Mouse (Mus musculus) left cerebral cortex, adult 2 months (tissue): ENCODE results near the gene AI837181. TPM values are rescaled to one million over a fixed set of nuclear protein-coding genes. Genes with fewer than 3 reads are reported as not detected.

Experiments
- DNase-seq, 2 experiments: peaks; one replicate each; pipeline ENCODE4 v3.0.0; 2021 to 2022; ENCODE audit warnings: low spot score in 2 of 2, mixed read lengths in 1 of 2; ENCODE audit errors: extremely low spot score in 1 of 2
- H3K27ac ChIP-seq: fragments of 200-600 bp; 2 replicates; pipeline ENCODE4 v1.8.1; 2022
- H3K4me3 ChIP-seq: fragments of 200-600 bp; 2 replicates; pipeline ENCODE4 v1.8.1; 2022
- CTCF ChIP-seq: fragments of 200-600 bp; IDR thresholded peaks from 2 replicates; pipeline ENCODE4 v1.8.1; 2022; ENCODE audit warnings: antibody characterized with exemption, mild to moderate bottlenecking, moderate library complexity
- intact Hi-C: fragments of 180-260 bp; cut with DNase I; formaldehyde crosslinking; loops from one replicate; pipeline ENCODE4 v1.15.1; 2025
- total RNA-seq, 2 experiments: library from RNA; stranded (reverse); gene quantifications; 2 replicates each; pipeline ENCODE4 v1.2.3; 2021

Gene AI837181
- total RNA-seq, 2 experiments from 2014 or later: 68.0 to 74.1 TPM

DNA sequence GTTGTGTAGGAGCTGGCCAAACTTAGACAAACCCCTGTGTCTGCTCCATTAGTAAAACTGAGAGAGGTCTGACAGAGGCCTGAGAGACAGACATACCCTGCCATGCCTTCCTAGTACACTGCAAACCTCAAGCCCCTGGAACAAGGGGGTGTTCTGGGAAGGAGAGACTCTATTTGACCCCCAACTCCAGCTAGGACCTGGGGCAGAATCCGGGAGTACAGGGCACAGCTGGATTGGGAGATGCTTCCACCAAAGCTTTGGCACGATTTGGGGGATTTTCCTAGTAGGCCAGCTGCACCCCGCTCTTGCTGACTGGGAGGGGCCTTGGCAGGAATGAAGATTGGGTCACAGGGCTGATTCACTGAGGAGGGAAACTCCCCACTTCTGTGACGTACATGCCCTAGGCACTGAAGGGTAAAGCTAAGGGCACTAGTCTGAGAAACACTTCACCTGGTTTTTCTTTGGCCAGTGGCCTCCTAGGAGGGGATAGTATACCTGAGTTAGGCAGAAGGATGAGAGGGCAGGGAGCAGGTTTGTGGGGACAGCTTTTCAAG, 7.0 kb downstream of the AI837181 start:
- Histone ChIP-seq H3K4me3 (no peak overlapping the region), H3K27ac (no peak overlapping the region)
- intact Hi-C loops: no loop called here
- TF ChIP-seq CTCF: no peak
- no peak for DNase-seq

DNA sequence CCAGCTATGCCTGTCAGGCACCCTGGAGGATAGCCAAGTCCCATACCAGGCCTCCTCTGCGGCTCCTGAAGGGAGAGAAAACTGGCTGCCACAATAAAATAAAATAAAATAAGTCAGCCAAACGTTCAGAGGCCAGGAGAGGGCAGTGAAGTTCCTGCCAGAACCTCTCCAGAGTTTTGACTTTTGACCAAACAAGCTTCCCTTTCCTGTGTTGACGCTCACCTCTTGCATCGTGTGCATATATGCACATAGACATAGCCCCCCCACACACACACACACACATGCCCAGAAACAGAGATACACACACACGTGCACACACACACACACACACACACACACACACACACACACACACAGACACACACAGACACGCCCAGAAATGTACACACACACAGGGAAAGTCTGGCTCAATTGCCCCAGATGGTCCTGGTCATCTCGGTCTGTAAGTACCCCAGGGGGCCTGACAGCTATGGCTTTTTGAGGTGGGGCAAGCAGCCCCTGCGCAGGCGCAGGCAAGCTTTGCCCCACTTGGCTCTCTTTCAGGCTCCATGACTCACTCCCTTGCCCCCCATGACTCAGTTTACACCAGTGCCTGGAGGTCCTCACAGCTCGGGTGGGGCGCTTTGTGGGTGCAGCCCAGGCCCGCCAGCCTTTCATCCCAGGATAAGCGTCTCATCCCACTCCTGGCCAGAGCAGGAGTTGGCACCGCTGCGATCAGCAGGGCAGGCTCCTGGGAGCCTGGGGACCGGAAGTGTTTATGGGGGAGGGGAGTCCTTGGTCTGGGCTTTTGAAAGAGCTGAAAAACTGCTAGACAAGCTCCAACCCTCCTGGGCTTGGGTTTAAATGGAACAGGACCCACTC, 8.3 kb downstream of the AI837181 start:
- no peak for DNase-seq
- peak; percentile 46 for TF ChIP-seq CTCF
- H3K27ac ChIP-seq: no peak overlapping the region
- intact Hi-C loops: no loop called here
- H3K4me3 ChIP-seq: no peak overlapping the region; the same call in 1 of the 2 replicates

DNA sequence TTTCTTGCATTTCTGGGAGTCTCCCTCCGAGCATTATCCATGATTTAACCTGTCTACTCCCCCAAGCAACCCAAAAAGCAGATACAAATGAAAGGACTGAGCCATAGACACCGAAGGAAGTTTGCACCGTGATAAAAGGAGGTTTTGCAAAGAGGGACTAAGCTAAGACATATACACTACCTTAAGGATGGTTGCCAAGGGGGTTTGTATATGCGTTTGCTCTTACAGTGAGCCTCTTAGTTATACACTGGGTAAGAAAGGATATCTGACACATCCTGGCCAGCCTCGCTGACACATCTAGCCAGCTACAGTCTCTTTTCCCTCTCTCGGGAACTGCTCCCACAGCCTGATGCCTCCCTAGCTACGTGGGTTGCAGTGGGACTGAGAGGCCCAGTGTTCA, 9.0 kb downstream of the AI837181 start:
- intact Hi-C loops: no loop called here
- DNase-seq: no peak
- TF ChIP-seq CTCF: no peak
- Histone ChIP-seq H3K4me3 (no peak overlapping the region), H3K27ac (no peak overlapping the region)

DNA sequence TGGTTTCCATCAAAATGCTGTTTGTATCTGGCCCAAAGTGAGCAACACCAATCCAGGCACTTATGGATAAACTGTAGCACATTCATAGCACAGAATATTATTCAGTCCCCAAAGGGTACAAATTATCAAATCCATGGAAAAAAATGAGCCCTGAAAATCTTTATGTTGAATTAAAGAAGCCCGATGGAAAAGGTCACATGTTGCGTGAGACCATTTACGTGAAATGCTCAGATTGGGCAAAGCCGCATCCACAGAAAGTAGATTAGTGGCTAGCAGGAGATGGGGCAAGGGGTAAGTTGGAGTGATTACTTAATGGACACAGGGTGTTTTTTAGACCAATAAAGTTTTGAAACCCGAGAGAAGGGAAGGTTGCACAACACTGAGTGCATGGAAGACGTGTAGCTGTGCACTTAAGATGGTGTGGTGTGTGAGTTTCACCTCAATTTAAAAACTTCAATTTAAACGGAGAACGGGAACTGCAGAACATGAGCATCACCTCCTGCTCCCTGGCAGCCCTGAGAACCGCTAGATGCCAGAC, 19.5 kb downstream of the AI837181 start:
- DNase-seq: no peak
- no peak for TF ChIP-seq CTCF
- no peak overlapping the region for H3K4me3 ChIP-seq
- H3K27ac ChIP-seq: no peak overlapping the region
- intact Hi-C loops: no loop called here

DNA sequence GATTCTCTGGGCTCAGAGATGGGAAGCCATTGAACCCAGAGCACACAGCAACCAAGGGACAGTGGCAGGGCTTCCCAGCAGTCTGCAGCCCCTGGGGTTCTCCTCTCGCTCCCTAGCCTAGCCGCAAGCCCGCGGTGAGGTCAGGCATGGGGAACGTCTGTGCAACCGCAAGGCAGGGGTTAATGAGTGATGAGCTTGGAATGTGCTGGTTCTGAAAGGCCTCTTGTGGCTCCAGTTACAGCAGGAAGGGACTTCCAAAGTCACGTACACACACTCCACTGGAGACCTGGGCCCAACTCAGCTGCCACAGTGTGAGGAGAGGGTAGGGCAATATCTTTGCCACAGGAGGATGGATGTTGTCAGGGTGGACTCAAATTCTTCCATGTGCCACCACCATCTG, 20.0 kb downstream of the AI837181 start:
- intact Hi-C loops: no loop called here
- no peak for TF ChIP-seq CTCF
- Histone ChIP-seq H3K27ac (no peak overlapping the region), H3K4me3 (no peak overlapping the region)
- no peak for DNase-seq

DNA sequence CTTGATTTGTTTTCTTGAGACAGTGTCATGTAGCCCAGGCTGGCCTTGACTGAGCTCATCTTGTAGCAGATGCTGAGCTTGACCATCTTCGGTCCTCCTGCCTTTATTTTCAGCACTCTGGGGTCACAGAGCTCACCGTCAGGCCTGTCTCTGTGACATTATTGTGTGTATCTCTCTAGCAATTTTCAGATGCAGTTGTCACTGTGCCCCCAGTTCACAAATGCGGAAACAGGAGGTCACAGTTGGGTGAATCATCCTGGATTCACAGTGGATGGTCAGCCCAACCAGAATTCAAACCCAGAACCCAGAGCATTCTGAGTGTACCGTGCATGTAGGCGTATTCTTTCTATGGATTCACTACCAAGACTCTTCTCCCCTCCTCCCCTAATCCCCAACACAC, 20.8 kb downstream of the AI837181 start:
- H3K27ac ChIP-seq: no peak overlapping the region
- no peak for DNase-seq
- H3K4me3 ChIP-seq: no peak overlapping the region
- TF ChIP-seq CTCF: no peak
- intact Hi-C loops: no loop called here

DNA sequence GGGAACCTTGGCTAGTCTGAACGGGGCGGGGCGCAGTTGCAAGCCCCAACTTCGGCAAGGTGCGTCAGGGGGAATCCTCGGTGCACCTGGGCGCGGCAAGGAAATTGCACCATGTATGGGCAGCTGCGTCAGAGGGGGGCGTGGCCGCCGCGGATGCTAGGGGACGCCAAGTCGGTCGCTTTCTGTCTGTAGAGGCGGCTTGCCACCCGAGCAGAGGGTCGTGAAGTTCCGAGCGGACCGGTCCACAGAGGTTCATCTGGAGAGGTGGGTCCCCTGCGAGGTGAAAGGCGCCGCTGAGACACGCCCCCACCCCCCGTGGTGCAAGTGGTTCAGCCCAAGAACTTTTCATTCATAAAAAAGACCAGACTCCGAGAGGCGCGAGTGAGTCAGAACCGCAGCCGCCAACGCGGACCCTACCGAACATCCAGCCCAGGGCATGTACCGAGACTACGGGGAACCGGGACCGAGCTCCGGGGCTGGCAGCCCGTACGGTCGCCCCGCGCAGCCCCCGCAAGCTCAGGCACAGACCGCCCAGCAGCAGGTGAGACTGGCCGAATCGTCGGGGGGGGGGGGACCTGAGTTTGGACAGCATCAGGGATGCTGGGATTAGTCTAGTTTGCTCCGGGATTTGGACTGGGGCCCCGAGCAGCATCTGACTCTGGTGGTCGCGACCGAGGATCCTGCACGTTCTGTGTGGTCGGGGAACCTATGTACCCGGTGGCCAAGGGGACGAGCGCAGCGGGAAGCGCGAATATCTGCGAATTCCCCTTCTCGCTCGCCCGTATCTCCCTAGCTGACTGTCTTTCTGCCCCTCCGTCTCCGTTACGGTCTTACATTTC, 22.8 kb downstream of the AI837181 start, which contains the start of gene Fosl1:
Gene Fosl1 (plus strand): TSS at position 33 of the 839 bp plus-strand sequence.
- DNase-seq: peak; percentile 69 to 70
- intact Hi-C loops: no loop called here
- TF ChIP-seq CTCF: no peak

DNA sequence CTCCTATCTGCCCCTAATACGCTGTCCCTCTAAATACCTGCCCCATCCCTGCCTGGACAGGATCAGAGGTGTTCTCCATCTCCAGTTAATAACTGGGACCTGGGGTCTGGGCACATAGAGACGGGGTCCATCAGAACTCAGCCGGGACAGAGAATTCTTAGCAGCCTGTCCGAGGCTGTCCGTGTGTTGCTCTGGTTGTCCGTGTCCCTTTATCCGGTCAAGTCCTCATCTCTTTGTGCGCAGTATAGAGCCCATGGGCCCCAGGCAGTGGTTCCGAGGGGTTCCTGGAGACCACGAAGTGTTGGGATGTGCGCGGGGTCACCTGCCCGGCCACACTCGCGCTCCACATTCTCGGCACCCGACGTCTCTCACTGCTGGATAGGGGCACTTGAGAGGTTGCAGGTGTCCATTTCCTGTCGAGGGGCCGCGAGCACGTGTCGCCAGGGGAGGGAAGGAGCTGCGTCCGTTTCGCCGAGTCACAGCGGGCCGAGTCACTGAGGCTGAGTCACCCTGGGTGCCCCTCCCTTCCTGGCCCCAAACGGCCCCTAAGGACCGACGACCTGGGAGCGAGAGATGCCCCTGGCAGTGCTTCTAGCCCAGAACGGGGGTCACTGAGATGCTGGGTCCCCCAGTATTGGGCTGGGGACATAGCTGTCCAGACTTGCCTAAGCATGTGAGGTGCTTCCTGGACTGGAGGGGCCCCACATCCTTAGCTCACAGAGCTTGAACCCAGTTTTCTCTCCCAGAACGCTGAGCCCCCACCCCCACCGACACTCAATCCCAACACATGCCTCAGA, 23.6 kb downstream of the AI837181 start:
- no peak for DNase-seq
- Histone ChIP-seq H3K4me3 (peak overlapping the region; percentile 66; the same call in 1 of the 2 replicates), H3K27ac (no peak overlapping the region)
- intact Hi-C loops: no loop called here
- TF ChIP-seq CTCF: no peak

More for the DNA sequence above, 22.8 kb downstream of the AI837181 start, which contains the start of gene Fosl1:
- peak within 1 kb of the TSS; percentile 66 for H3K4me3 ChIP-seq
- no peak within 1 kb of the TSS for H3K27ac ChIP-seq

DNA sequence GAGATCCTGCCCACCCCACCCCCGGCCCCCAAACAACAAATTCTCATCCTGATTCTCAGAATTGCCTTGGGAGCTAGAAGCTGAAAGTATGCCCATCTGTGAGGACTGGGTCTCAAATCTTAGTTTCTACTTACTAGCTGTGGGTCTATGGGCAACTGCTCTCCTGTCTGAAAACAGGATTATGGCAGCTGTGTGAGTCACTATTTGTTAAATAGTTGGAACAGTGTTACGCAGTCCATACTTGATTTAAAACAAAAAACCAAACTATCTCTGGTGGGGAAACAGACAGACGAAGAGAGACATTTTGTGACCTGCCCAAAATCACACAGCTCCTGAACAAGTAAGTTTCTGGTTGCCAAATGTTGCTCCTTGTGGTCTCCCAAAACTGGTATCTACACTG, 24.7 kb downstream of the AI837181 start:
- no peak for TF ChIP-seq CTCF
- Histone ChIP-seq H3K27ac (no peak overlapping the region), H3K4me3 (no peak overlapping the region)
- intact Hi-C loops: no loop called here
- no peak for DNase-seq

DNA sequence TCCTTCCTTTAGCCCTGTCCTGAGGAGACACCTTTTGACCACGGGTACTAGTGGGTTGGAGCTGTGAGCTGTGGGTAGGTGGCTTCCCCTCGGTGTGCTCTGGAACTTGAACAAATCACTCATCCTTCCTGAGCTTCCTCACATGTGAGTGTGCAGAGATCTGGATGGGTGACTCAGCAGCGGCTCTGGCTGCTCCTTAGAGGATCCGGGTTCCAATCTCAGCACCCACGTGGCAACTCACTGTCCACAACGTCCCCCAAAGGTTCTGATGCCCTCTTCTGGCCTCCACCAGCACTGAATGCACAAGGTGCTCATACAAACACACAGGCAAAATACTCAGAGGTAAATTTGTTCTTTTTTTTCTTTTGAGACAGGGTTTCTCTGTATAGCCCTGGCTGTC, 26.8 kb downstream of the AI837181 start:
- intact Hi-C loops: no loop called here
- no peak for DNase-seq
- no peak; the same call in 1 of the 2 replicates for TF ChIP-seq CTCF
- Histone ChIP-seq H3K4me3 (no peak overlapping the region), H3K27ac (no peak overlapping the region)

DNA sequence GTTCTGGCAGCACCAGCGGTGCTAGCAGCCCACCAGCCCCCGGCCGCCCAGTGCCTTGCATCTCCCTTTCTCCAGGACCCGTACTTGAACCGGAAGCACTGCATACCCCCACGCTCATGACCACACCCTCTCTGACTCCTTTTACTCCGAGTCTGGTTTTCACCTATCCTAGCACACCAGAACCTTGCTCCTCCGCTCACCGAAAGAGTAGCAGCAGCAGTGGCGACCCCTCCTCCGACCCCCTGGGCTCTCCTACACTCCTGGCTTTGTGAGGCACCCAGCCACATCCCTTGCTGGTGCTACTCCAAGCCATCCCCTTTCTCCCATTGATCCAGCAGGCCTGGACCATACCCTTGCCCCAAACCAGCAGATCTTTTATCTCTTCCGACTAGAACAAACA, 30.1 kb downstream of the AI837181 start:
- DNase-seq: no peak
- H3K27ac ChIP-seq: no peak overlapping the region
- TF ChIP-seq CTCF: no peak
- intact Hi-C loops: no loop called here
- H3K4me3 ChIP-seq: peak overlapping the region; percentile 63
